Mouse (Mus musculus) hindbrain, embryonic 14.5 days (tissue): ENCODE data around the gene Plxnc1. TPM values are rescaled to one million over a fixed set of nuclear protein-coding genes. Genes with fewer than 3 reads are reported as not detected.

ENCODE experiments used
- ATAC-seq: fragments of 200-750 bp; cut with Nextera tagmentation; 2 replicates; pipeline ENCODE4 v1.8.0; 2017; ENCODE audit warnings: moderate number of reproducible peaks, mild to moderate bottlenecking, moderate TSS enrichment, moderate library complexity; ENCODE audit not compliant: low FRiP score
- DNase-seq: peaks from one replicate; pipeline ENCODE4 v3.0.0-alpha.2; 2015; ENCODE audit warnings: low spot score
- H3K27ac ChIP-seq: fragments of 300-500 bp; sonication (generic); 2 replicates; pipeline ENCODE4 v1.5.1; 2014; ENCODE audit warnings: mild to moderate bottlenecking, moderate library complexity
- H3K27me3 ChIP-seq: fragments of 300-500 bp; sonication (generic); 2 replicates; pipeline ENCODE4 v1.6.1; 2014; ENCODE audit warnings: mild to moderate bottlenecking, low read length, mixed read lengths; ENCODE audit not compliant: control insufficient read depth, insufficient read depth
- H3K36me3 ChIP-seq: fragments of 300-500 bp; sonication (generic); replicated peaks from 2 replicates; pipeline ENCODE4 v1.6.1; 2014; ENCODE audit not compliant: control insufficient read depth, insufficient read depth
- H3K4me1 ChIP-seq: fragments of 300-500 bp; sonication (generic); replicated peaks from 2 replicates; pipeline ENCODE4 v1.6.1; 2014; ENCODE audit warnings: antibody characterized with exemption, low read length, mixed read lengths; ENCODE audit not compliant: control insufficient read depth, insufficient read depth
- H3K4me2 ChIP-seq: fragments of 300-500 bp; sonication (generic); replicated peaks from 2 replicates; pipeline ENCODE4 v1.6.1; 2014; ENCODE audit warnings: mild to moderate bottlenecking, moderate library complexity
- H3K4me3 ChIP-seq: fragments of 300-500 bp; sonication (generic); replicated peaks from 2 replicates; pipeline ENCODE4 v1.5.1; 2014; ENCODE audit warnings: mild to moderate bottlenecking, low read length
- H3K9ac ChIP-seq: fragments of 300-500 bp; sonication (generic); 2 replicates; pipeline ENCODE4 v1.6.1; 2014
- H3K9me3 ChIP-seq: fragments of 300-500 bp; sonication (generic); 2 replicates; pipeline ENCODE4 v1.6.1; 2016; ENCODE audit warnings: low read length; ENCODE audit not compliant: control insufficient read depth
- WGBS: fragments of 180-500 bp; shearing (Covaris S2); extraction: QIAGEN DNeasy Blood & Tissue Kit; methylation state at CpG from one replicate; pipeline ENCODE4 v1.1.7; 2014; 5-methylcytosine and 5-hydroxymethylcytosine counted together
- polyA plus RNA-seq: library from polyadenylated mRNA; unstranded; fragments of >200 nt; fragmentation: Nextera tagmentation; extraction: Ambion mirVana; gene quantifications from 2 replicates; pipeline ENCODE4 v1.2.1, GENCODE M21; 2014

Gene Plxnc1
- polyA plus RNA-seq, 1 experiment from 2014 or later: 15.5 TPM

DNA sequence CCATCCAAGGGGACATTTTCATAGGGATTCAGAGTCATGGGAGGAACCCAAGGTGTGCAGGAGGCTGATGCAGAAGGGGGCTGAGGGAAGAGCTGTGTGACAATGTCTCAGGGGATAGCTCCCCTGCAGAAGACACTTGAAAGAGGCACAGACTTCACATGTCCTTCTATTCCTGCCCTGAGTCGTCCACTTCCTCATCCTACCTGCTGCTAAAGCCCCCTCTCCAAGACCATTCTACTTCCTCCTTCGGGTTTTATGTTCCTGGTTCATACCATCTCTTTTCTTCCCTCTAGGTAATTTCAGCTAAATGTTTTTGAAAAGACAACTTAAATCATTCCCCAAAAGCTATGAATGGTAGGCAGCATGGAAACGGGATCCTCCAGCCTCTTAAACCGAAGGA is 16.5 kb downstream of the Plxnc1 start:
- ATAC-seq: no peak
- 93% methylated on average over 4 of the region's 4 CpGs for WGBS
- Histone ChIP-seq H3K4me2 (no peak overlapping the region), H3K4me1 (peaks cover 25% of the 10 kb centered on the region; the same call in 1 of the 2 replicates), H3K27ac (no peak overlapping the region), H3K36me3 (no peaks in the 10 kb centered on the region), H3K9me3 (no peaks in the 10 kb centered on the region), H3K27me3 (no peaks in the 10 kb centered on the region), H3K9ac (no peak overlapping the region), H3K4me3 (no peak overlapping the region)
- DNase-seq: no peak

GRCm38 (mm10) chr10:94926297-94926696 is 18.3 kb downstream of the Plxnc1 start:
- Histone ChIP-seq H3K36me3 (peaks cover 8% of the 10 kb centered on the region), H3K27me3 (no peaks in the 10 kb centered on the region), H3K4me1 (peaks cover 26% of the 10 kb centered on the region; the same call in 1 of the 2 replicates), H3K9ac (no peak overlapping the region), H3K4me3 (no peak overlapping the region), H3K9me3 (no peaks in the 10 kb centered on the region), H3K4me2 (no peak overlapping the region), H3K27ac (peak overlapping the region; percentile 47; the same call in 1 of the 2 replicates)
- 22% methylated on average over 3 of the region's 3 CpGs for WGBS
- ATAC-seq: no peak
- DNase-seq: no peak

DNA sequence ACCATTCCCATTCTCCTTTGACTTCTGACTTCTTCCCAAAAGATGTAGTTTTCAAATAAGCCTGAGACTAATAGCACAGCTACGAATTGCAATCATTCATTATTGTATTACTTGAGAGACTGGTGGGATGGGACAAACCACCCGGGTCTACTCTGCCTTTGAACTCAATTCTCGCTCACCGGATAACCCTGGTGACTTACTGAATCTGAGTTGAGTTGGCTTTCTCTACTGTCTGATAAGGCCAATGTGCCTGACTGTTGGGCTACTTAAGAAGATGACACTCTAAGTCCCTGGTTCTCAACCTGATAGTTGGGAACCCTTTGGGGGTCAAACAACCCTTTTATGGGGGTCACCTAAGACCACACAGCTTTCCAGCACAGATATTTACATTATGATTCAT is 19.8 kb downstream of the Plxnc1 start:
- DNase-seq (no peak), ATAC-seq (no peak)
- Histone ChIP-seq H3K9ac (no peak overlapping the region), H3K4me1 (peaks cover 26% of the 10 kb centered on the region; the same call in 1 of the 2 replicates), H3K27ac (no peak overlapping the region), H3K4me3 (no peak overlapping the region), H3K4me2 (no peak overlapping the region), H3K36me3 (peaks cover 14% of the 10 kb centered on the region), H3K9me3 (no peaks in the 10 kb centered on the region), H3K27me3 (no peaks in the 10 kb centered on the region)
- WGBS: 92% methylated on average over 4 of the region's 4 CpGs

DNA sequence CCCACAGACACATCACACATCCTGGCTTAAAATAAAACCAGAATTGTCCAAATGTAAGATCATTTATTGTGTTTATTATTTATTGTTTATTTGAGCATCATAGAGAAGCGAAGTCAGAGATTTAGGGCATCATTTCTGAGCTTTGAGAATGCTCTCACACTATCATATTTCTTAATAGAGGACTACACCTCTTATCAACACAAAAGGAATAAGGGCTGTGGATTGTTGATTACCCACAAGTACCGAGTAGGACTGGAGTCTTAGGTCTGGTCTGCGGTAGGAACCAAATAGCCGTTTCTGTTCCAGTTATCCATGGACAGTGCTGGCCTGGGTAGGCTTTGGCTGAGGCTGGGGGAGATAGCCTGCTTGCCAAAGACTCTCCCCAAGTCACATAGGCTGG is 20.2 kb downstream of the Plxnc1 start:
- no peak for ATAC-seq
- Histone ChIP-seq H3K9ac (no peak overlapping the region), H3K4me1 (peaks cover 26% of the 10 kb centered on the region; the same call in 1 of the 2 replicates), H3K27ac (no peak overlapping the region), H3K9me3 (no peaks in the 10 kb centered on the region), H3K4me3 (no peak overlapping the region), H3K27me3 (no peaks in the 10 kb centered on the region), H3K36me3 (peaks cover 14% of the 10 kb centered on the region), H3K4me2 (no peak overlapping the region)
- no peak for DNase-seq
- WGBS: 89% methylated on average over 4 of the region's 4 CpGs

GRCm38 (mm10) chr10:94923337-94923762 is 21.3 kb downstream of the Plxnc1 start:
- DNase-seq: no peak
- Histone ChIP-seq H3K36me3 (peaks cover 14% of the 10 kb centered on the region), H3K4me2 (no peak overlapping the region), H3K4me1 (peaks cover 26% of the 10 kb centered on the region; the same call in 1 of the 2 replicates), H3K27ac (no peak overlapping the region), H3K9me3 (no peaks in the 10 kb centered on the region), H3K4me3 (no peak overlapping the region), H3K27me3 (no peaks in the 10 kb centered on the region), H3K9ac (no peak overlapping the region)
- WGBS: 69% methylated on average over 7 of the region's 7 CpGs
- ATAC-seq: no peak

DNA sequence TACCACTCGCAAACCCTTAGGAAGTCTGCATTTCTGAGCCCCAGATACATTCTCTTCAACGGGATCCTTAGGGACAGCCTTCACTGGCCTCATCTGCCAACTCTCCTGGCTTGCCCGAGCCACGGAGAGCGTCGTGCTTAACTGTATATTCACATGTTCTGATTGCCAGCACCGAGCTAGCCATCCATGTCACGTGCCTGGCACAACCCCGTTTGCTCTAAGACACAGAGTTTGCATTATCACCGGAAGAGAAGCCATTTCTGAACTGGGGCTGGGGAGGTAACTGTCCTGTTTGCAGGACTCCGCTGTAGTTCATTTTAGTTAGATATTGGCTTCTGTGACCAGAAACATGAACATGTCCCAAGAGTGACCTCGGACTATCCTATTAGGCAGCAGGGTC is 21.8 kb downstream of the Plxnc1 start:
- no peaks in the 10 kb centered on the region for H3K9me3 ChIP-seq
- peaks cover 14% of the 10 kb centered on the region for H3K36me3 ChIP-seq
- no peaks in the 10 kb centered on the region for H3K27me3 ChIP-seq
- no peak overlapping the region for H3K4me2 ChIP-seq
- DNase-seq (no peak), ATAC-seq (no peak)
- WGBS: 83% methylated on average over 12 of the region's 12 CpGs
- no peak overlapping the region for H3K27ac ChIP-seq
- no peak overlapping the region for H3K4me3 ChIP-seq
- peaks cover 30% of the 10 kb centered on the region for H3K4me1 ChIP-seq
- no peak overlapping the region for H3K9ac ChIP-seq

GRCm38 (mm10) chr10:94921751-94922150 is 22.9 kb downstream of the Plxnc1 start:
- H3K4me3 ChIP-seq: no peak overlapping the region
- WGBS: 68% methylated on average over 6 of the region's 6 CpGs
- no peaks in the 10 kb centered on the region for H3K27me3 ChIP-seq
- H3K9ac ChIP-seq: no peak overlapping the region
- DNase-seq: no peak
- H3K36me3 ChIP-seq: peaks cover 14% of the 10 kb centered on the region
- no peaks in the 10 kb centered on the region for H3K9me3 ChIP-seq
- no peak for ATAC-seq
- no peak overlapping the region for H3K27ac ChIP-seq
- H3K4me2 ChIP-seq: no peak overlapping the region
- H3K4me1 ChIP-seq: peaks cover 26% of the 10 kb centered on the region

DNA sequence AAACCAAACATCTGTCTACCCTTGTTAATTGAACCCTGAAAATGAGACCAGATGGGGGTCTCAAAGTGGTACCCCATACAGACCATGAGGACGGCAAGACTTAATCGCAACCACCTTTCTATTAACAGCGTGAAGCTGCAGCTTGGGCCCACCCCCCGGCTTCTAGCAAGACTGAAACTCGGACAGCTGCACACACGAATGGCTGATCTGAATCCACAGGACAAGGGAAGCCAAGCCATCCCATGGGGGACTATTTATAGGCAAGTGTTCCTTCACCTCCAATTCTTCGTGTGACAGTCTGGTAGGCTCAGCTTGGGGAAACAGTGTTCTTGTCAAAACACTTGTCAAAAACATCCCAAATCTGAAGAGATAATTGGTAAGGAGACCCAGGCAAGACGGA is 24.1 kb downstream of the Plxnc1 start:
- ATAC-seq (no peak), DNase-seq (no peak)
- Histone ChIP-seq H3K4me1 (peaks cover 20% of the 10 kb centered on the region), H3K4me2 (no peak overlapping the region), H3K27ac (no peak overlapping the region), H3K9me3 (no peaks in the 10 kb centered on the region), H3K27me3 (no peaks in the 10 kb centered on the region), H3K36me3 (peaks cover 14% of the 10 kb centered on the region), H3K4me3 (no peak overlapping the region), H3K9ac (no peak overlapping the region)
- WGBS: 80% methylated on average over 8 of the region's 8 CpGs

DNA sequence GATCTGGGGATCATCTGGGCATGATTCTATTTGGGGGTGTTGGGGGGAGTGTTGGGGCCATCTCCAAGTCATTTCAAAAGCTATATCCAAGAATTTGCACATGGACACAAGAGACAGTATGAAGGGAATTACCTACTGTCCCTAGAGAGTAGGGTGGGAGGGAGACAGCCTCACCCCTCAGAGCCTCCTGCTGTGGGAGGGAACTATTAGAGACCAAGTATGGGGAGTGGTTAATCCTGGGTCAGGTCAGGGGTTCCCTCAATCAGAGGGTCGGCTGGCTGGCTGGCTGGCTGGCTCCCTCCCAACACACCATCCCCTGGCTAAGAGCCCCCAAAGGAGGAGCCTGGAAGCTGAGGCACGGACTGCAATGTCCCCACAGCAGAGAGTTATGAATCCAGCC is 24.7 kb downstream of the Plxnc1 start:
- Histone ChIP-seq H3K27ac (no peak overlapping the region), H3K9ac (no peak overlapping the region), H3K4me3 (no peak overlapping the region), H3K27me3 (no peaks in the 10 kb centered on the region), H3K4me2 (no peak overlapping the region), H3K9me3 (no peaks in the 10 kb centered on the region), H3K4me1 (peaks cover 20% of the 10 kb centered on the region), H3K36me3 (peaks cover 14% of the 10 kb centered on the region)
- WGBS: 46% methylated on average over 2 of the region's 2 CpGs
- ATAC-seq (no peak), DNase-seq (no peak)

- Histone ChIP-seq H3K4me3 (no peak overlapping the region), H3K9ac (no peak overlapping the region), H3K27ac (no peak overlapping the region), H3K27me3 (no peaks in the 10 kb centered on the region), H3K9me3 (no peaks in the 10 kb centered on the region), H3K4me2 (no peak overlapping the region), H3K4me1 (peaks cover 20% of the 10 kb centered on the region), H3K36me3 (peaks cover 14% of the 10 kb centered on the region)
- no peak for ATAC-seq
- WGBS: 71% methylated on average over 12 of the region's 12 CpGs
- DNase-seq: no peak
Measured at GRCm38 (mm10) chr10:94919552-94919951, 25.1 kb downstream of the Plxnc1 start.
